Mouse (Mus musculus) heart, adult 2 months (tissue): ENCODE measurements at regions not wholly inside any gene's neighbourhood (a gene's known extent, or its start where the extent isn't known, plus 50 kb on each side); places are given as distances from the start of the nearest gene placed in this dataset.

Experiments
- DNase-seq, 2 experiments: peaks; one replicate each; pipeline ENCODE4 v3.0.0; 2021
- H3K27ac ChIP-seq: fragments of 200-600 bp; 2 replicates; pipeline ENCODE4 v1.8.1; 2022
- H3K27me3 ChIP-seq: fragments of 200-500 bp; 2 replicates; pipeline ENCODE4 v1.6.1; 2012; ENCODE audit warnings: mild to moderate bottlenecking, low read length, inconsistent platforms, mixed read lengths; ENCODE audit not compliant: control insufficient read depth, insufficient read depth
- H3K36me3 ChIP-seq: fragments of 200-500 bp; 2 replicates; pipeline ENCODE4 v1.6.1; 2012; ENCODE audit warnings: low read length, inconsistent platforms; ENCODE audit not compliant: control insufficient read depth, insufficient read depth
- H3K4me1 ChIP-seq: fragments of 200-500 bp; 2 replicates; pipeline ENCODE4 v1.6.1; 2011; ENCODE audit warnings: low read length; ENCODE audit not compliant: control insufficient read depth, insufficient read depth
- H3K4me3 ChIP-seq: fragments of 200-600 bp; 2 replicates; pipeline ENCODE4 v1.8.1; 2022
- H3K79me2 ChIP-seq: fragments of 200-500 bp; replicated peaks from 2 replicates; pipeline ENCODE4 v1.6.1; 2012; ENCODE audit warnings: mild to moderate bottlenecking, inconsistent platforms, low read length, moderate library complexity, mixed read lengths; ENCODE audit not compliant: control insufficient read depth, insufficient read depth
- H3K9ac ChIP-seq: fragments of 200-500 bp; 2 replicates; pipeline ENCODE4 v1.6.1; 2012; ENCODE audit warnings: low read depth, mild to moderate bottlenecking, control low read depth, inconsistent platforms, low read length, mixed read lengths
- CTCF ChIP-seq: fragments of 200-600 bp; IDR thresholded peaks from 2 replicates; pipeline ENCODE4 v1.8.1; 2022; ENCODE audit warnings: antibody characterized with exemption, mild to moderate bottlenecking, moderate library complexity
- EP300 ChIP-seq: fragments of 200-500 bp; IDR thresholded peaks from 2 replicates; pipeline ENCODE4 v1.6.1; 2011; ENCODE audit warnings: low read depth, low read length, control low read depth; ENCODE audit not compliant: insufficient read depth
- POLR2A ChIP-seq: fragments of 200-500 bp; IDR thresholded peaks from 2 replicates; pipeline ENCODE4 v1.6.1; 2011; ENCODE audit warnings: mild to moderate bottlenecking, low read depth, low read length, control low read depth; ENCODE audit not compliant: insufficient read depth
- WGBS: fragments of 180-500 bp; shearing (Covaris S2); methylation state at CpG from one replicate; pipeline ENCODE4 v1.1.7; 2018; 5-methylcytosine and 5-hydroxymethylcytosine counted together
- intact Hi-C: fragments of 180-260 bp; cut with DNase I; formaldehyde crosslinking; loops from one replicate; pipeline ENCODE4 v1.15.1; 2025

DNA sequence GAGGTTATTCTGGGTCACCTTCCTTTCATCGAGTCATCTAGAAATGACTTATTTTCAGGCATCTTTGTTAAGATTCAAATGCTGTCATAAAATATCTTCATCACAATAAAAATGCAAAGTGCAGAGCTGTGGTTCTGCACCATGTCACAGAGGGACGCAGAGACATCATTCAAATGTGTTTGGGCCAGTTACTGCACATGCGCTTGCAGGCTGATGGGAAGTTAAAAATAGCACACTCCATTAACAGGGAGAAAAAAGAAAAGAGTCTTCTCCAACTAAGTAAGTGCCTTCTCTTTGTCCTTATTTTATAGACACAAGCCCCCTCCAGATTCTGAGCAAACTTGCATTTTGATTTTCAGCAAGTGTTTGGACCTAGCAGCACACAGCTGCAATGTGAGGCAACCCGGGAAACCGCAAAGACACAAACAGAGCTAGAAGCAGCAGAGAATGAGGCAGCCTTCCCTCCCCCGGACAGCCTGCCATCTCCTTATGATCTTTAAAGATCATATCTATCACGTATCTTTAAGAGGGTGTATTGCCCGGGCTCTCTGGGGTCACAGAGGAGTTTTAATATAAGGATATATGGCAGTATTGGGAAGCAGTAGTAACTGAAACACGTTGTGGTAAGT, 510.0 kb downstream of the Adam3 start:
- intact Hi-C loops, result no loop called here
- H3K27me3 ChIP-seq, result no peaks in the 10 kb centered on the region
- 0 out of 2 replicates have a peak overlapping the region, but pooled peaks have one; percentile 12 for H3K4me3 ChIP-seq
- H3K9ac ChIP-seq, result peak overlapping the region; percentile 54; the same call in 1 of the 2 replicates
- TF ChIP-seq CTCF, result no peak
- peak overlapping the region; percentile 51 for H3K27ac ChIP-seq
- H3K36me3 ChIP-seq, result no peaks in the 10 kb centered on the region
- H3K4me1 ChIP-seq, result no peaks in the 10 kb centered on the region
- no peaks in the 10 kb centered on the region for H3K79me2 ChIP-seq
- DNase-seq, result no peak
- WGBS, result 54% methylated on average over 9 of the region's 9 CpGs

DNA sequence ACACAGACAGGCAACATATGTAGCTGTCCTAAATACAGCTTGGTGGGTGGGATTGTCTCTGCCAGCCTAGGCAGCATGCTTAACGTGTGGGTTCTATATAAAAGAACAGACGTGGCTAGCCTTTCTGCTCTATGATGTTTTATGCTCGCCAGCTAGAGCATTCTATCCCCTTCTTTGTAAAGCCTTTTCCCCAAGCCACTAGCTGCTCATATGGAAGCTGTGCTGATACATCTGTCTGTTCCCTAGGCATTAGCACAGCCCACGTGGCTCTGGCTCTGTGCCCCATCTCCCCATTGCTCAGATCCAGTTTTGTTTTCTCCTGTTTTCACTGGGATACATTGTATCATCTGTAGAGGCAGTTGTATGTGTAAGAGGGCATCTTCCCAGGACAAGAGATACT, 511.3 kb downstream of the Adam3 start:
- Histone ChIP-seq H3K4me1 (no peaks in the 10 kb centered on the region), H3K27ac (no peak overlapping the region), H3K4me3 (no peak overlapping the region), H3K9ac (no peak overlapping the region), H3K36me3 (no peaks in the 10 kb centered on the region), H3K79me2 (no peaks in the 10 kb centered on the region), H3K27me3 (no peaks in the 10 kb centered on the region)
- intact Hi-C loops, result no loop called here
- no peak for DNase-seq
- TF ChIP-seq EP300 (no peak), CTCF (no peak)
- 85% methylated on average over 4 of the region's 4 CpGs for WGBS

DNA sequence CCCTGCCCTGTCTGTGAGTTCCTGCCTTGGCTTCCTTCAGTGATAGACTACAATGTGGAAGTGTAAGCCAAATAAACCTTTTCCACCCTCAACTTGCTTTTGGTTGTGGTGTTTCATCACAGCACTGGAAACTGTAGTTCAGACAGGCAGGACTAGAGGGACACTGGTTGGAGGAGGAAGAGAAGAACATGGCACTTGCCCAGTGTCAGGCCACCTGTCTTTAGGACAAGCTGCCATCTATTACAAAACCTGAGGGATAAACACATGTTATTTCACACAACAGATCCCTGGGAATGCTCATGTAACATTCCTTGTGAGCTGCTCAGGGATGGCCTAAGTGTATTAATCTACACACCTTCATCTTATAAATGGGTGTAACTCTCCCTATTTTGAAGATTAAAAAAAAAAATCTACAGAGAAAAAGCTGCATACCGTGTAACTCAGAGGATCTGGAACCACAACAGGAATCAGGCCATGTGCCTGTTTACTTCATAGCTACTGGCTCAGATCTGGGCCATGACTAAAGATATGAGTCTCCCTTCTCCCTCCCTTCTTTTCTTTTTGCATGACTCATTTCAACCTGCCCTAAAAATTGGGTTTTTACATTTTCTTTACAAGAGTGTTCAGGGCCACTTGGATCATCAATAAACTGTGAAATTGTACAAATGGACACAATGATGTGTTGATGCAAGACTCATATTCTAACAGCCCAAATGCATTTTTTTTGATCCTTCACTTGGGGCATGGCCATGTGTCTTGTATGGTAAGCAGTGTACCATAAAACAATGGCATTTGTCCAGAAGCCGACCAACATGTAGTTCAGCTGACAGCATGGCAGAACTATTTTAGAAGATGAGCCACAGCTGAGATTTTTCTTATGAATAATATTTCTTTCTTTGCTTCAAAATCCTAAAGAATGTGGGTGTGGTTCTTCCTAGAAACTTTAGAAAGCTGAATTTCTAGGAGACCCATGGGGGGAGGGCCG, 513.1 kb downstream of the Adam3 start:
- no peak for DNase-seq
- no peaks in the 10 kb centered on the region for H3K36me3 ChIP-seq
- H3K9ac ChIP-seq, result no peak overlapping the region
- H3K27ac ChIP-seq, result no peak overlapping the region
- H3K27me3 ChIP-seq, result no peaks in the 10 kb centered on the region
- no peaks in the 10 kb centered on the region for H3K4me1 ChIP-seq
- TF ChIP-seq CTCF (no peak), EP300 (no peak), POLR2A (no peak)
- H3K79me2 ChIP-seq, result no peaks in the 10 kb centered on the region
- intact Hi-C loops, result no loop called here
- H3K4me3 ChIP-seq, result no peak overlapping the region
- 76% methylated on average over 3 of the region's 3 CpGs for WGBS

DNA sequence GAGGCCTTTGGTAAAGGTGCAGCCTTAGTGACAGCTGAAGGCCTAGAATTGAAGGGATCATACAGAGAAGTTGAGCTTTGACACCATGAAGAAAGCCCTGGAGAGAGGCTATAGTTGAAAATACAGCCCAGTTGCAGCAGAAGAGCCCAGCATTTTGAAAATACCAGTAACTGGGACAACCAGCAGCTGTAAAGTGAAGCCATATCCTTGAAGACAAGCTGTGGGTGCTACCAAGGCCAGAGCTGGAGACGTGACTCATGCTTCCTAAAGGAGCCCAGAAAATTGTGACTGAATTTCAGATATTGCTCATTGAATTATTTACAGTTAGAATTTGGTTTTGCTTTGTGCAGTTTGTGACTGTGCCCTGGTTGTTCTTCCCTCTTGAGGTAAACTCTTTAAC, 514.6 kb downstream of the Adam3 start:
- intact Hi-C loops, result no loop called here
- no peaks in the 10 kb centered on the region for H3K27me3 ChIP-seq
- TF ChIP-seq EP300, result no peak
- TF ChIP-seq CTCF, result no peak
- no peak for TF ChIP-seq POLR2A
- no peaks in the 10 kb centered on the region for H3K4me1 ChIP-seq
- no peaks in the 10 kb centered on the region for H3K79me2 ChIP-seq
- H3K4me3 ChIP-seq, result no peak overlapping the region
- WGBS, result 90% methylated on average over 1 of the region's 1 CpGs
- H3K36me3 ChIP-seq, result no peaks in the 10 kb centered on the region
- no peak overlapping the region for H3K27ac ChIP-seq
- no peak for DNase-seq
- H3K9ac ChIP-seq, result no peak overlapping the region
